Mouse (Mus musculus) yolk sac, embryonic 10.5 days (tissue): ENCODE measurements around the gene Cxcl9.

Source experiments
- DNase-seq: peaks from one replicate; pipeline ENCODE4 v3.0.0-alpha.2; 2017; ENCODE audit warnings: low spot score

Cxcl9 gene

DNA sequence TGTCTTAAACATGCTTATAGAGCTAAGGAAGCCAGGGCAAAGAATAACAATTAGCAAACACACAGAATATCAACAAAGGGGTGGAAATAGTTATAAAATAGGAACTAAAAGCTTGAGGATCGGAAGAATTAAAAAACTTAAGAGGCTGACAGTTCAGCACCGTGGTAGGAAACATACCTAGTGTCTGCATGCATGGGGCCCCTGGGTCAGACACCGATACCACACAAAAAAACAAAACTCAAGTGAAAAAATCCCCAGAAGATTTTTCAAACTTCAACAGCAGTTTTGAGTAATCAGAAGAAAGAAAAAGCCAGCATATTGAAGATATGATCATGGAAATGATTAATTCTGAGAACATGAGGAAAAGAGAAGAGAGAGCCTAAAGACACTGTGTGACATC, 8.9 kb upstream of the Cxcl9 start:
- DNase-seq = no peak

- DNase-seq = no peak
Observed at GRCm38 (mm10) chr5:92332359-92332840, 4.5 kb upstream of the Cxcl9 start.

- DNase-seq = no peak
Observed at GRCm38 (mm10) chr5:92331635-92332338, 3.9 kb upstream of the Cxcl9 start, which contains the start of gene Art3. Art3 (plus strand) TSS chr5:92331827.

DNA sequence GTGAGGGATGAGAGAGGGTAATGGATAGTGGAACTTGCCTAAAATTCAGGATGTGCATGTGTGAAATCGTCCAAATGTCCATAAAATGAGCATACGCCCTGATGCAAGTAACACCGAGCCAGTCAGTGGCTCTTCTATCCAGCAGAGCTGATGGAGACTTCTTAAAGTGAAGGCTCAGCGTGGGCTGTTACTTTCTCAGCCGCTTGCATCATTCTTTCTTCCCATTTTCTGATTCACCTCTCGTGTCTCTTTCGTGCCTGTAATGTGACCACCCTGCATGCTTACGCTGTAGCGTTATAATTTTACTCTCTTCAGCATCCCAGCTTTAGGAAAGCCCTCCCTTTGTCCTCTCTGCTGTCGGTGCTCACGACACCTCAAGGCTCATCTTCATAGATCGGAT, 3.2 kb upstream of the Cxcl9 start:
- no peak for DNase-seq

DNA sequence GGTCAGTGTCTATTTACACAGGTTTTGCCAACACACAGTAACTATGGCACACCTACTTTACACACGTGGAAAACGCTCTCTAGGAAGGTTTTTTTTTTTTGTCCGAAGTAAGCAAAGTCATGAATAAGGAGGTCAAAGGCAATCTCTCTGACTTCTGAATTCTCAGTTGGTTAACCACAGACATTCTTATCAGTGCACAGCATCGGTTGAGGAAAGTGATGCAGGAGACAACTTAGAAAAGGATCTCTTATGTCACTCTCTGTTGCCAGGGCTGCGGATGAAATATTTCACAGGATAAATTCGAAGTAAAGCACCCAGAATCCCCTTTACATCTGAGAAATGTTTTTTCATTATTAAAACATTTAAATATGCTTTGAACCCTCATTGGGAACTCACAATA, 512 bp downstream of the Cxcl9 start:
- no peak for DNase-seq

- no peak for DNase-seq
Observed at GRCm38 (mm10) chr5:92323264-92323663, 4.6 kb downstream of the Cxcl9 start.

DNA sequence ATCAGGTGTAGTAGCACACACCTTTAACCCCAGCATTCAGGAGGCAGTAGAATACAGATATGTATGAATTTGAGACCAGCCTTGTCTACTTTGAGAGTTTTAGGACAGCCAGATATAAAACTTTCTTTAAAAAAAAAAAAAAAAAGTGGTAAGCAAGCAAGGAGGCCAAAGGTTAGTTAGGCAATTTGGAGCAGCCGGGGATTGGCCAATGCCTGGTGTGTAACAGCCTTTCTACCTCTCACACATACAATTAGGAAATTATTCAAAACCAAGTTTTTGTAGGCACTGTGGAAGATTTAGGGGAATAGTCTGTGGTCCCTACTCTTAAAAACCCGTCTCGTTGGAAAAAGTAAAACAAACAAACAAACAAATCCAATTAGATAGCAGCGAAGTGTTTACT, 5.3 kb downstream of the Cxcl9 start:
- no peak for DNase-seq

- no peak for DNase-seq
Observed at GRCm38 (mm10) chr5:92321631-92322400, 6.1 kb downstream of the Cxcl9 start.

DNA sequence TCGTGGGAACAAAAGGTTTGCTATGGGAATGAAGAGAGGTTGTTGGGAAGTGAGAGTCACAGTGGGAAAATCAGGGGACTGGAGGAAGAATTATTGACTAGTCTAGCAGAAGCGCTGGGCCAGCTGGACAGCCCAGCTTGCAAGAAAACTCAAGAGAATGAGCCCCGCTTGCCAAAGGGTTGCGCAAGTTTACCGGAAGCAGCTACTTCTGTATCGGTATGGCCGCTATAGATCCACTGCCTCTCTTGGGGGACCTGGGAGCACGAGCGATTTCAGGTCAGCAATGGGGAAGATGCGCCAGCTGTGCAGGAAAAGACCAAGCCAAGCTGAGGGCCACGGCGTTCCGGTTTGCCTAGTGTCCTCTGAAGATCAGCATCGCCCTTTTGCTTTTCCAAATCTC, 9.3 kb downstream of the Cxcl9 start:
- DNase-seq = no peak

DNA sequence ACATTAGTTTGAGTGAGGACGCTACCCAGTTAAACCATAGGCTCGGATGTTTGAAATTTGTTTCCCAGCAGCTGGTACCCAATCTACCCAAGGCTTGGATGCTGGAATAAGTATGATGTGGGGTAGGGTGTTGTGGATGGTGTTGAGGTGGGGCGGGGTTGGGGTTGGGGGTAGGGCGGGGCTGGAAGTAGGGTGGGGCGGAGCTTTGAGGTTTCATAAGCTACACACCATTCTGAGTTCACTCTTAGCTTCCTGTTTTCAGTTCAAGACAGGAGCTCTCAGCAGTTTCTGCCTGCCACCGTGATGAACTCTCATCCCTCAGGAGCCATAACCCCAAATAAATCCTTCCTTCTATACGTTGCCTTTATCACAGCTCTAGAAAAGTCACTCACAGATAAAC, 9.8 kb downstream of the Cxcl9 start:
- no peak for DNase-seq

- peak; percentile 63 for DNase-seq
Observed at GRCm38 (mm10) chr5:92313776-92314175, 14.1 kb downstream of the Cxcl9 start.

DNA sequence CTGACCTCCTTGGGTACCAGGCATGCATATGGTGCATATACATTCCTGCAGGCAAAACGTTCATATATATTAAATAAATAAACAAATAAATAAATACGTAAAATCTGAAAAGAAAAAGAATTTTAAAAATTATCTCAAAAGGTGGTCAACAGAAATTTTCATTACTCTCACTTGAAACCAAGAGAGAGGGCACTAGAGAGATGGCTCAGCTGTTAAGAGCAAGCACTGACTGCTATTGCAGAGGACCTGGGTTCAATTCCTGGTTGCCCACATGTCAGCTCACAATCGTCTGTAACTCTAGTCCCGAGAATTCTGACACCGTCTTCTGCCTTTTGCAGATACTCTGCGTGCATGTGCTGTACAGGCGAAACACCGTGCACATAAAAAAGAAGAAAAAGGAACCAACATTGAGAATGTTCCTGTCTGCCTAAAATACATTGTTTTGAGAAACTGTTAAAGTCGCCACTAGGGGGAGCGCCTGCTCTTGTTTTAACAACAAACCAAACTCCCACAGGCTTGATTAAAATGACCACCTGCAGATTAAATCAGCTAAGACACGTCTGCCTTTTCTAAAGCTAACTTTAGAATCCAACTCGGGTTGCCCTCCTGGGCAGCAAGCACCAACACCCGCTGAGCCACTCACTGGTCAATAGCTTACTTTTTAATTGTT, 15.7 kb downstream of the Cxcl9 start:
- peak; percentile 70 for DNase-seq

DNA sequence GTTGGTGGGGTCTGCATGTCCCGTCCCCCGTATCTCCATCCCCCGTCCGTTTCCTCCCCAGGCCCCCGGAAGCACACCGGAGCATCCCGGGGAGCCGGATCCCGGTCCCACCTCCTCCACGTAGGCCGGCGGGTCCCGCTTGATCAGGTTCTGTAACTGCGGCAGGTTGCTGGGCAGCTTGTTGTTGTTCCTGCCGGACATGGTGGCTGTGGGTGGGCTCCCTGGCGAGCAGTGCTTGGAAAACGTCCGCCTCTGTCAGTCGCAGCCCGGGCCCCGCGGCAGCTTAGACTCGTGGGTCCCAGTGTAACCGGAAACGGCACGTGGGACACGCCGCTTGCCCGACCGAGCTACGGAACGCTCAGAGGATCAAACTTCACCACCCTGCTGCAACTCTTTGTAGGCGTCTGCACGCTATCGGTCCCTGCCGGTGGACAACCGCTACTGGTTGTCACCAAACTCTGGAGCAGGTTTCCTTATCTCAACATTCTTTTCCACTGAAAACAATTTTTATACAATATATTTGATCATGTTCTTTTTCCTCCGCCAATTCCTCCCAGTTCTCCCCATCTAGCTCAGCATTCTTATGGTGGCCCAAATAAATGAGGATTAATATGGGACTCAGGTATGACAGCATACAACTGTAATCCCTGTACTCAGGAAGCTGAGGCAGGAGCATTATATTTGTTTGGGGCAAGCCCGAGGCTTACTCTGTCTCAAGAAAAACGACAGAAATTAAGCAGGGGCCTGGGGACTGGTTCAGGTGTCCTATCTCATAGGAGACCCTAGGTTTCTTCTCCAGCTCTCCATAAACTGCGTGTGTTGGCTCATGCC, 18.0 kb downstream of the Cxcl9 start, which contains the start of gene Sdad1:
Gene Sdad1, minus strand, starts transcription at position 799 of the 831 bp plus-strand sequence.
- peak; percentile 93 for DNase-seq

GRCm38 (mm10) chr5:92304291-92304690, 23.6 kb downstream of the Cxcl9 start:
- no peak for DNase-seq

GRCm38 (mm10) chr5:92302149-92302840, 25.6 kb downstream of the Cxcl9 start:
- no peak for DNase-seq

DNA sequence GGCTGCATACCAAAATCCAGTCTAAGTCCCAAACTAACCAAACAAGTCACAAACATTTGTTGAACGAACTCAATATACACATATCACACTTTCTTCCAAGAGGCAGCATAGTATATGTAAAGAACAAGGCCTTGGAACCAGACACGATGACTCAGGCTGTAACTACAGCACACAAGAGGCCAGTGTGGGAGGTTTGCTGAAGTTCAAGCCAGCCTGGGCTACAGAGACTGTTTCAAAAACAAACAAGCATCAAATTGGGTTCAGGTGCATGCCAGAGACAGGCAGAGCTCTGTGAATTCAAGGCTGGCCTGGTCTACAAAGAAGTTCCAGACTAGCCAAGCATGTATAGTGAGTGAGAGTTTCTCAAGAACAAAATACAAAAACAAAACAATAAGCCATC, 33.4 kb downstream of the Cxcl9 start:
- DNase-seq = no peak

DNA sequence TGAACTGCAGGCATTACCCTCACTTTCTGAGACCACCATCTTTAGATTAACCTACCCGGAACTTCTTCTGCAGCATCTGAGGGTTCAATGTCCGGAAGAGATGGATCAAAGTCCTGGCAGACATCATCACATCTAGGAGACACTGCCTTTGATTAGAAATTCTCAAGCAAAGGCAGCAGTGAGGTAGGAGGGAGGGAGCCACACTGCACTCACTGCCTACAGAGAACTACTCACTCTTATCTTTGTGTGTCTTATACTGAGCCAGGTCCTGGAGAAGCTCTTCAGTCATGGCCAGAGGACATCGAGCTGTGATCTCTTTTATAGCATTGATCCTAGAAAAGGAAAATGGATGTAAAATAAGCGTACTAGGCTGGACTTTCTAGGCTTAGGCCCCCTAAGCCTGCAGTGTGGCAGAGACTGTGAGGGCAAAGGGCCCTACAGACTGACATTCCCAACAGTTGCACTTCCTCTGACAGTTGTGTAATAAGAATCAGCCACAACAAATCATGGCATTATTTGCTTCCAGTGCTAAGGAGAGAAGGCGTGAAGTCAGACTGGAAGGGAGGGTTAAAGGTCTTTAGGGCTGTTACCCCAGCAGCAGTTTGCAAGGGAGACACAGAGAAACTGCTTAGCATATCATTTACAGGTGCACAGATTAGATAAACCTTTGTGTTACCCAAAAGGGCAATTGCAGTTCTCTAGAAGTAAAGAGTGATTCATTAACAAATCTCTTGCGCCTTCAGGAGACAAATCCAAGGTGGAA, 36.0 kb downstream of the Cxcl9 start:
- peak; percentile 79 for DNase-seq

DNA sequence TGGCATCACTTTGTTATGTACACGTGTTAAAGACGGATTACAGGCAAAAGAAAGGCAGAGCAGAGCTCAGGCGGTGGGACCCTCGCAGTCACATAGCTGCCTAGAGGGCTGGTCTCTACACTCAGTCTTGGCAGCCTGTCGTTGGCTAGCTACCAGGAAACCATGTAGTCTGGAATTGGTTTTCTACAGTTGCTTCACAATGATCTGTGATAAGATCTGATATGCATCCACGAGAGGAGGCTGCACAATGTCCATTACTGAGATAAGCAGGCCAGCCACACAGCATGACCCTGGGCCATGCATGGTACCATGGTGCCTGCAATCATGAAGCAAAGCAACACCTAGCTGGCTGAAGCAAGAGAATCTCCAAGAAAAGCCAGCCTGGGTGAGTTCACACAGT, 40.0 kb downstream of the Cxcl9 start:
- no peak for DNase-seq

- peak; percentile 22 for DNase-seq
Observed at GRCm38 (mm10) chr5:92283107-92283506, 44.8 kb downstream of the Cxcl9 start.

DNA sequence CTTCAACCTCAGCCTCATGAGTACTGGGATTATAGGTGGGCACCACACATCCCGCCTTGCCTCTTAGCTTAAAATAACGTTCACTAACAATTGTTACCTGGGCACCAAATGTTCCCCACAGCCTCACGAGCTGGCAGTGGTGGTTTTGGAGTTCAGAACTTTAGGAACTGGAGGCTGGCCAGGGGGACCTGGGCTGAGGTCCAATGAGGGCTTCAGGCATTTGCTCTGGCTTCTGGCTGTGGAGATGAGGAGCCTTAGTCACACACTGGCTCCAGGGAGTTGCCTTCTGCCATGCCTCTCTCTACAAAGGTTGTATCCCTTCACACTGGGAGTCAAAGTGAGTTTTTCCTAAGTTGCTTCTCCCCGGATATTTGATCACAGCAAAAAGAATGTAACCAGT, 45.3 kb downstream of the Cxcl9 start:
- DNase-seq = no peak
